8 mouse cellular contexts compared by ENCODE assay signal in genomic region chr13:52903767-52904166, GRCm38 (mm10). TPM values are rescaled to one million over a fixed set of nuclear protein-coding genes. Genes with fewer than 3 reads are reported as not detected.
DNase-seq lines count a peak whose midpoint lies in the region; ATAC-seq and TF ChIP-seq lines count a peak whose summit lies in the region.

No protein-coding gene starts in this region.

- peaks cover 2% of the 10 kb centered on the region; the same call in 1 of the 2 replicates for H3K36me3 ChIP-seq in intestine, embryonic 16.5 days (ENCODE audit: control insufficient read depth, insufficient read depth, low read length)

- H3K4me2 ChIP-seq in intestine, embryonic 16.5 days (ENCODE audit: low read depth, low read length): no peak overlapping the region

- 46% methylated on average over 10 of the region's 10 CpGs for WGBS in intestine, embryonic 16.5 days
- 46% methylated on average over 10 of the region's 10 CpGs for WGBS in olfactory bulb, adult 2 months

- H3K4me3 ChIP-seq in embryonic fibroblast, embryonic 13.5 days (ENCODE audit: insufficient read depth, low read length): no peak overlapping the region
- H3K4me3 ChIP-seq in intestine, embryonic 16.5 days (ENCODE audit: low read length): no peak overlapping the region
- no peak overlapping the region for H3K4me3 ChIP-seq in olfactory bulb, adult 2 months (ENCODE audit: insufficient read depth, low read depth, low read length)

- no peaks in the 10 kb centered on the region for H3K27me3 ChIP-seq in intestine, embryonic 16.5 days (replicated peaks; ENCODE audit: control insufficient read depth, insufficient read depth, low read length)

- peaks cover 9% of the 10 kb centered on the region for H3K4me1 ChIP-seq in embryonic fibroblast, embryonic 13.5 days (ENCODE audit: control insufficient read depth, insufficient read depth, low read length)
- peaks cover 4% of the 10 kb centered on the region; the same call in 1 of the 2 replicates for H3K4me1 ChIP-seq in intestine, embryonic 16.5 days (ENCODE audit: control insufficient read depth, insufficient read depth, low read length)
- H3K4me1 ChIP-seq in olfactory bulb, adult 2 months (ENCODE audit: control insufficient read depth, insufficient read depth, low read length): peaks cover 27% of the 10 kb centered on the region

- no peak overlapping the region for H3K9ac ChIP-seq in intestine, embryonic 16.5 days (ENCODE audit: low read depth, low read length)

- peak overlapping the region; percentile 86 for H3K27ac ChIP-seq in embryonic fibroblast, embryonic 13.5 days (ENCODE audit: insufficient read depth, low read length)
- peak overlapping the region; percentile 57 for H3K27ac ChIP-seq in intestine, embryonic 16.5 days (ENCODE audit: low read length)
- H3K27ac ChIP-seq in olfactory bulb, adult 2 months (ENCODE audit: insufficient read depth, low read depth, low read length): no peak overlapping the region

- TF ChIP-seq CTCF in embryonic fibroblast, embryonic 13.5 days (IDR thresholded peaks at IDR 0.05; ENCODE audit: borderline replicate concordance, insufficient read depth, low read length): peak; percentile 8; the same call in 1 of the 2 replicates
- peak; percentile 14; the same call in 1 of the 2 replicates for TF ChIP-seq CTCF in olfactory bulb, adult 2 months (IDR thresholded peaks at IDR 0.05; ENCODE audit: insufficient read depth, low read depth, low read length)

- no peaks in the 10 kb centered on the region for H3K9me3 ChIP-seq in intestine, embryonic 16.5 days (ENCODE audit: control insufficient read depth, low read length)

- ATAC-seq in intestine, embryonic 16.5 days: peak; percentile 68

- TF ChIP-seq POLR2A in embryonic fibroblast, embryonic 13.5 days (IDR thresholded peaks at IDR 0.05; ENCODE audit: low read depth, low read length): no peak
- no peak for TF ChIP-seq POLR2A in olfactory bulb, adult 2 months (IDR thresholded peaks at IDR 0.05; ENCODE audit: insufficient read depth, low read depth, low read length)

- DNase-seq in lung, postnatal 10 days: peak; percentile 47
- no peak for DNase-seq in lung, postnatal 25 days (ENCODE audit: low spot score)
- DNase-seq in layer of hippocampus, adult 18-20 months (ENCODE audit: low spot score in 2 of 2): no peak
- no peak for DNase-seq in gastrocnemius, postnatal 25 days
- DNase-seq in adrenal gland, adult 8-10 months: no peak

RNA-seq across cellular contexts. Expression of gene Auh, which starts 25.7 kb away (rescaled TPM):
- polyA plus RNA-seq in embryonic fibroblast, embryonic 13.5 days (2011; ENCODE audit: insufficient read length, low read depth, missing spikeins): 26.8 and 29.9 TPM in 2 replicates
- polyA plus RNA-seq in intestine, embryonic 16.5 days (2015; fragmentation: Nextera tagmentation; extraction: Ambion mirVana): 45.1 and 49.6 TPM in 2 replicates
- polyA plus RNA-seq in olfactory bulb, adult 2 months (2012; ENCODE audit: insufficient read depth, insufficient read length, low replicate concordance, missing spikeins): not detected in 2 replicates
- 100 to 1,000 TPM; 108 to 111 TPM for total RNA-seq in layer of hippocampus, adult 18-20 months (2021)
- 10 to 100 TPM; 62.9 to 64.6 TPM for total RNA-seq in gastrocnemius, postnatal 25 days (2021)
- 100 to 1,000 TPM; 136 to 150 (median 143) TPM for total RNA-seq in adrenal gland, adult 8-10 months (2022)
